Mouse (Mus musculus): Measurements from ENCODE around the gene Hsf5.

Gene Hsf5

DNA sequence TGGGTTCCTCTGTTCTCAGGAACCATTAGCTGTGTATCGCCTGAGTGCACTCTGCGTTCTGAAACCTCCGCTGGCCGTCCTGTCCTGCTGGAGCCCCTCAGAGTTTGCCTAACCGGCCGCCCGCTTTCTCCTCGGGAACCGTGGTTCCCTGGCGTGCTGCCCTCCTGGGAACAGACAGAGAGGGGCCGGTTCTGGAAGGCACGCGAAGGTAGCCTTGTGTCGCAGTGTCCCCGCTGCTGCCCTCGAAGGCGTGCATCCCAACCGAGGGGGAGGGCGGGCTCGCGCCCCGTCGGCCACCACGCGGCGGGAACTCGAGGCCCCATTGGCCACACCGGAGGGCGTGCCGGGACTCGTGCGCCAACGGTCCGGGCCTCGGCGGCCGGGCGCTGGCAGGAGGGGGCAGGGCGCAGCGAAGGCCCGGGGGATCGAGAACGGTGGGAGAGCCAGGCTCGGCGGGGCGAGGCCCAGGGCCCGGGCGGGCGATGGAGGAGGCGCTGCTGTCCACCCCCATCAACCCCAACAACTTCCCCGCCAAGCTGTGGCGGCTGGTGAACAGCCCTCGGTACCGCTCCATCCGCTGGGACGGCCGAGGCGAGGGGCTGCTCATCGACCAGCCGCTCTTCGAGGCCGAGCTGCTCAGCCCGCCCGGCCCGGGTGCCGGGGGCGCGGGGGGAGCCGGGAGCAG lies at the start of gene Hsf5:
Hsf5 (plus strand) TSS at position 375 of the 685 bp plus-strand sequence.
- no peak for DNase-seq (ENCODE audit: low spot score)

DNA sequence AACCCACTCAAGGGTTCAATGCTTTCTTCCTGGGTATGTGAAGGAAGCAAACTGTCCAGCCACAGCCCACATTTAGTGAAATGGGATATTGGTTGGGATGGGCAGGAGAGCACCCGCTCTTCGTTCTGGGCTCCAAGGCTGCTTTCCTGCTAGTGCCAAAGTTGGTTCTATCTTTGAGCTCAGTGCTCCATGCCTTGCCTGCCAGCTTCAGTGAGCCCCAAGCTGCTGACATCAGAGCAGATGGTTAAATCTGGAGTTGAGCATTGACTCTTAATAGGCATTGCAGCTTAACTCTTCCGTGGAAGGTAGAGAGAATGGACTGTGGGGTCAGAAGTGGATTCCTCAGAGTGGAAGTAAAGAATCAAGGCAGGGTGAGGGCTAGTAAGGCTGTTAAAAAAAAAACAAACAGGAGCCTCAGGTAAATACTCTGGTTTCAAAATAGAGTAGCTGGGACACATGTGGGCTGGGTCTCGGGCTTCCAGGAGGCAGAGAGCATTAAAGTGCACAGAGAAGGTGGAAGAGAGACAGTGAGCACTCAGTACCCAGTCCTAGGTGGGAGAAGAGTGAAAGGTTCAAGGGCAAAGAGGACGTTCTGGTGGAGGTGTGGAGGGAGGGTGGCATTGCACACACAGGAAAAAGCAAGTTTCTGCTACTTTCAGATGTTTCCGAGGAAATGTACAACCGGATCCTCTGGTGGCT lies 48.6 kb upstream of the Hsf5 start, which contains the start of gene Sept4:
Sept4 (plus strand) TSS at position 649 of the 699 bp plus-strand sequence.
- no peak for DNase-seq (ENCODE audit: low spot score)

DNA sequence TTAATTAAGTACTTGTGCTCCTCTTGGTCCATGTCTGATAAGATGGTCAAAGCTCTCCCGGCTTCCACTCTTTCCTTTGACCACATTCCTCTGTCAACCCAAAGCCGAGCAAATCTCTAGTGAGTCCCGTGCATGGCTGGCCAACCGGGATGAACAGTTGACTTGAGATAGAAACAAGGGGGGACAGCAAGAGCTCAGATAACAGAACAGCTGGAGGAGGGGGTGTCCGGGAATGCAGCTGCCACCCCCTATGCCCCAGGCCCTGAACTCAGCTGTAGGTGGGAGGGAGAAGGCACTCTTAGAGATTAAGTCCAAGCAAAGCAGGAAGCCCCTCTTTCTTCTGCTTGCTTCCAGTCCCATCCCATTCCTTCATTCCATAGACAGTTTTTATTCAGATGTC lies 46.2 kb upstream of the Hsf5 start:
- DNase-seq (ENCODE audit: low spot score) = no peak

- DNase-seq (ENCODE audit: low spot score) = no peak
Observed at GRCm38 (mm10) chr11:87571361-87571950, 45.5 kb upstream of the Hsf5 start.

DNA sequence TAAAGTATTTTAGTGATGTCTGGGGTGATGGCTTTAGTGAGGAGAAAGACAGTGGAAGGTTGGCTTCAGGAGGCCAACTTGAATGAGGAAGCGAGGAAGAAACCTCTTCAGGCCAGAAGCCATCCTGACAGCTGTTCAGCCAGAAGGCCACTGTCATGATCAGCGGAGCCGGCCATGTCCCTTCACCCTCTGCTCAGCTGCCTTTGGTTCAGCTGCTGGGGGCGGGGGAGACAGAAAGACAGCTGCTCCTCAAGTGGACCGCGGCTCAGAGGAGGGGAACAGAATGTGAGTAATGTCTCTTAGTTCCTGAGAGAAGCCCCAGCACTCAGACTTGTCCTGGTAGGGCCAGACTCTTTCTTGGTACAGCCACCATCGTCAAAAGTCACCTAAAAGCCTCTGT lies 43.2 kb upstream of the Hsf5 start:
- no peak for DNase-seq (ENCODE audit: low spot score)

DNA sequence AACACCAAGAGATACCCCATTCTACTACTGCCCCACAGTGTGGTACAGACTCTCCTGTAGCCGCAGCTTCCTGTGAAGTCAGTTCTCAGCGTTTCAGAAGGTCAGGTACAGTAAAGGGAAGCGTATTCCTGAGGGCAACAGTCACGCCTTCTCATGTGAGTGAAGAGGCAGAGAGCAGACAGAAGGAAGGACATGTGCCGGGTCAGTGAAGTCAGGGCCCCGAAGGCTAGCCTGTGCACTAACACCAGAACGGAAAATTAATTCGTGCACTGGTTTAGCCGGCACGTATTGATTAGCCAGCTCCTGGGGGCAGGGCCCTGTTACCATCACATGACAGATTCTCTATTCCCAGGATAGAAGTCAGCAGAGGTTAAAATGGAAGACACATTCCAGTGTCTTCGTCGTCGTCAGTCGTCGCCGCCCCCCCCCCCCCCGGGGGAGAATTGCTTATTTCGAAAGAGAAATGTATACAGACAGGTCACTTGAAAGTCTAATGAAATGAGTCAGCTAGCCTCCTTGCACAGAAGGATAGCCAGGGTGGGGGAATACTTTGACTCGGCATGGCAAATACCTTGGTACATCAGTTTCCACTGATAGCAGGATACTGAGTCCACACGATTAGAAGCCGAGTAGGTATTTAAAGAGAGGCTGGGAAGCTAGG lies 42.3 kb upstream of the Hsf5 start:
- no peak for DNase-seq (ENCODE audit: low spot score)

GRCm38 (mm10) chr11:87577601-87578248 lies 39.2 kb upstream of the Hsf5 start:
- DNase-seq (ENCODE audit: low spot score) = no peak

DNA sequence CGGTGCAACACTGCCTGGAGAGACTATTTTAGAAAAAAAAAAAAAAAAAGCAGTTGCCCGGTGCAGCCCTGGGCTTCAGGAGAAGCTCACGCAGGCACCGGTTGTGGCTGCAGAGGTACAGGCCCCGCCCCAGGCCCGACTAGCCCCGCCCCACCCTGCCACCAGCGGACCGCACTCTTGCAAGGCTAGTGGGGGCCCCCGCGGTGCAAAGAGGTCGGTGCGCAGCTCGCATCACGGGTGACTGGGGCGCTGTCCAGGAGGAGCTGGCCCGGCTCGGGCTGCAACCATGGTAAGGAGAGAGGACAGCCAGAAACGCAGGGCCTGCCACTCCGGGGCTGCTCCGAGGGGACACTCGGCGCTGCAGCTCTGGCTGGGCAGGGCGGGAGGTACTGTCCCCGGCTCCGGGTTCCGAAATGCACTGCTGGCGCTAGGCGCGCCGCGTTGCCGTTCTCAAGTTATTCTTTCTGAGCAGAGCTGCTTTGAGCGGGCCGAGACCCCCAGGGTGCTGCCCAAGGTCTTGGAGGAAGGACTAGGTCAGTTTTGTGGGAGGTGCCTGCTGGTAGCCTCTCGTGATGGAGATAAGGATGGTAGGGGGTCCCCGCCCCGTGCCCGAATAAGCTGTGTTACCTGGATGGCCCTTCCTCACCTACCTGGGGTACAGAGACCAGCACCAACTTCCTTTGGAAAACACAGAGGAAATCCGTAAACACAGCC lies 38.6 kb upstream of the Hsf5 start:
- peak; percentile 68 for DNase-seq (ENCODE audit: low spot score)

DNA sequence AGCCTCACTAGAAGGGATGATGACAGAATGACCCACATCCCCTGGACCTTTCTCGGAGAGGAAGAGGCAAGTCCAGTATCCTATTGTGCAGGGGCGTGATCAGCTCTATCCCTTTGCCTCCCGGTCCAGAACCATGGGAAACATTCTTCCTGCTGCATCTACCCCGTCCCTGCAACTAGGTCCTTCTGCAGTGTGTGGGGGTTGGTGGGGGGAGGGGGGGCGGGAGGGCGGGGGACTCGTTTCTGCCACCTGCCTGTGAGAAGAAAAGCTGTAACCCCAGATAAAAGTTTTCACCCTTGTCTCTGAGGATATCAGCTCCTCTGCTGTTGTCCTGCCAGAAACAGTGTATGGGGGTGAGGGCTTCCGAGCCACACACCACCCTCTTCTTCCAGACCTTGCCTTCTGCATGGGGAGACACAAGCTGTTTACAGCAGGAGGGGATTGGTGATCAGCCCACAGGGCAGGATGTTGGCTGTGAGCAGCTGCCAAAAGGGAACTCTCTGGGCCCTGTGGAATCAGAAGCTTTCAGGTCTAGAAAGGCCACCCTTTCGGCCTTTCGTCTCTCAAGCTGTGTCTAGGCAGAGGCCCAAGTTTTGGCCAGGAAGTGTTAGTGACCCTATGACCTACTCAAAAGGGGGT lies 37.9 kb upstream of the Hsf5 start:
- no peak for DNase-seq (ENCODE audit: low spot score)

DNA sequence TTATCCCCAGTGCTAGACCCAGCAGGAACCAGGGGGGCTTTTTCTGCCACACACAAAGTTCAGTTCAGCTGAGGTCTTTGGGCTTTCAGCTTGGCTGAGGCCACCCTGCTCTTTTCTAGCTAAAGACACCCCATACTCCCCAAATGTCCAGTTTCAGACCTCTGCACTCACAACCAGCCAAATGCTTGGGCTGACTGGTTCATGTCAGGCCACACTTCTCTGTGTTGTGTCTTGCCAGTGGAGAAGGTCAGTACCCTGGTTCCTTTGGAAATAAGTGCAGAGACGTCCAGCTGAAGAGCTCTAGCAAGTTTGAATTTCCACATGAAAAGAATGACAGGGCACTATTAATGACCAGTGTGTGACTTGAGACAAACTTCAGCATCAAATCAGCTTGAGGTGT lies 37.3 kb upstream of the Hsf5 start:
- no peak for DNase-seq (ENCODE audit: low spot score)

DNA sequence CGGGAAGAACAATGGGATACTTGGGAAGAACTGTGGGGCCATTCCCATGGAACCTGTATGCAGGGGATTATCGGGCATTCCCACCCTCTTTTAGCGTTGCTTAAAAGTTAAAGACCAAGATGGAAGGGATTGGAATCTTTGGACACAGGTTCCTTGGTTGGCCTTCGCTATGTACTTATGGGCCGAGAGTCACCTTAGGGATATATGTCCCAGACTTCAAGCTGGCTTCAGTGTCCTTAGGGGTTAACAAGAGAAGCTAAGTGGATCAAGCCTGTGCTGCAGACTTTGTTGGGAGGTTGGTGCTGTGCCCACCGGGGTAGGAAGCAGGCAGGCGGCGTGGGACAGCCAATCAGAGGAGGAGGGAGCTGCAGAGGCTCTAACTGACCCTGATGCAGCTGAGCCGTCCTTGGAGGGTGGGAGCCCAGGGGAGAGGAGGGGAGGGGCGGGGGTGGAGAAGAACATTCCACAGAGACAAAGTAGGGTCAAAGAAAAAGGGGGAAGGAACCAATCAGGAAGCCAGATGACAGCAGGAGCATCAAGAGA lies 36.4 kb upstream of the Hsf5 start:
- peak; percentile 52 for DNase-seq (ENCODE audit: low spot score)

DNA sequence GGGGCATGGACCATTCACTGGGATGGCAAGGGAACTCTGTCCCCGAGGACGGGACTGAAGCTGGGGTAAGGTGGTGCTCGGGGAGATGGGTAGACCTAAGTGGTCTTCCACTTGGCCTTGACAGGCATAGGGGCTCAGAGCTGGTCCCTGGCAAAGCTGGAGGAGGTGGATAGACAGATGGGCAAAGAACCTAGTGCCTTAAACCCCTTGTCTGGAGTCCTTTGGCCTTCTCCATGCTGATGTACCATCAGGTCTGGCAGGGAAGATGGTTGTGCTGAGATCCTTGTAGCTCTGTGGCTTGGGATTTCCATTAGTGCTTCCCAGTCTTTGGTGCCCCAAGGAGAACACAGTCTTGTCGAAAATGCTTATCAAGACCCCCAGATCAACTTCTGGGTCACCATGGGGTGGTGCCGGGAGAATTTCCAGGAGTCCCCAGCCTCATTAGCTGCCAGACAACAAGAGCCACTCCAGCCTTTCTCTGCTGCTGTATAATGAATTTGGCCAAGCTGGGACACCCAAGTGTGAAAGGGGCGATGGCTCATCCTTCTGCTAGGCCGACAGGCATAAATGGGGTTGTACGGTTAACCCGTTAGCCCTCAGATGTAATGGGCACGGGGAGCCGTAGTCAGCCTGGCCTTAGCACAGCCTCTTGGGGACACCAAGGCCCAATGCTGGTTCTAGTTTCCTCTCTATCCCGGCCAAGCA lies 35.7 kb upstream of the Hsf5 start:
- DNase-seq (ENCODE audit: low spot score) = no peak

DNA sequence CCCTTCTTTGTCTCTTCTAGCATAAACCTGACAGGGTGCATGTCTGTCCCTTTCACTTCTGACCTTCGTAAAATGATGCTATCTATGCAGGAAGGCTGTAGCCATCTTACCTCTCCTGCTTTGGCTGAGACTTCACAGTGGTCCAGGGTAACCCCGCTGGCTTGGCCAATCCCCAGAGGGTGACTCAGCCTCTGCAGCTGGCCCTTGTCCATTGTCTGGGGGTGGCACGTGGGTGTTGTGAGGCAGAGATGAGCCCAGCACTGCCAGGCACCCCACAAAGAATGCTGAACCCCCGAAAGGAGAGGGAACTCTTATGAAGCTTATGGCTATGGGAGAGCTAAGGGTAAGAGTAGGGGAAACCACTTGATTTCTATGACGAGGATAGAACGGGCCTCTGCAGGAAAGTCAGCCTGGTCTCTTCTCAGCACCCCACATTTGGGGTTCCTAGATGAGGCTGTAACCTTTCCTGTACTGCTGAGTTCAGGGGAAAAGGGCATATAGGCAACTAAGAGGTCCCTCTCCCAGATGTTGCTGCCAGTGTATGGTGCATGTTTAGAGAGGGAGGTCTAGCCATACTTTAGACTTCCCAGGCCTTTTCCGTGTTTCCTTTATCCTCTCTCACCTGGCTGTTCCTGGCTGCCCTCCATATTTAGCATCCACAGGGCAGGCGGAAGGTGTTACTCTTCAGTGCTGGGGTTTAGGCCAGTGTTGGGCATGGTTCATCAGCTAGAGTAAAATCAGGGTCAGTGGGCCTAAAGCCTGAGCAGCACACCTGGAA lies 34.8 kb upstream of the Hsf5 start:
- no peak for DNase-seq (ENCODE audit: low spot score)

GRCm38 (mm10) chr11:87583291-87584034 lies 33.5 kb upstream of the Hsf5 start:
- no peak for DNase-seq (ENCODE audit: low spot score)

DNA sequence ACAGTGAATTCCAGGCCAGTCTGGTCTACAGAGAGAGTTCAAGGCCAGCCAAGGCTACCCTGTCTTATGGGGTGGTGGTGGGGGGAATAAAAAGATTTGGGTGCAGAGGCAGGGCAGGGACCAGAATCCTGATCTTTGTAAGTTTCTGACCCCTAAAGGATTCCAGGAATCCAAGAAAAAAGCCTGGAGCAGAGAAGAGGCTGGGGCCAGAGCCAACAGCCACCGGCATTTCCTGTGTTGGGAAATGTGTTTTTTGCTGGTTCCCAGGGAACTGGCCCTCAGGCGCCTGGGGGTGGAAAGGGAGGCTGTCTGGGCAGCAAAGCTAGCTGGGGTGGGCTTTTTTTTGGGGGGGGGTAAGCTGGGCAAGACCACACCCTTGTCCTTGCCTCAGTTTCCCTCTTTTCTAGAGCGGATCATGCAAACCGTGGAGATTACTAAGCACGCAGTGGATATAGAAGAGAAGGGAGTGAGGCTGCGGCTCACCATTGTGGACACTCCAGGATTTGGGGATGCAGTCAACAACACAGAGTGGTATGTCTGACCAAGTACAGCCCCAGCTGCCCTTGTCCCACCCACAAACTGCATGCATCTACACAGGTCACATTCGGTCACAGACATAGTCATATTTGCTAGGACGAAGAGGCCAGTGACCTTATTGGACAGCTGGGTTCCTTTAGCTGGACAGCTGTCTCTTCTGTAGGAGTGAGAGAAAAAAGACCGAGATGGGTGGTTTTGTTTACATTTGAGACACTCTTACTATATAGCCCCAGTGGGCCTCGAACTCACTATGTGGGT lies 32.1 kb upstream of the Hsf5 start:
- peak; percentile 22 for DNase-seq (ENCODE audit: low spot score)

DNA sequence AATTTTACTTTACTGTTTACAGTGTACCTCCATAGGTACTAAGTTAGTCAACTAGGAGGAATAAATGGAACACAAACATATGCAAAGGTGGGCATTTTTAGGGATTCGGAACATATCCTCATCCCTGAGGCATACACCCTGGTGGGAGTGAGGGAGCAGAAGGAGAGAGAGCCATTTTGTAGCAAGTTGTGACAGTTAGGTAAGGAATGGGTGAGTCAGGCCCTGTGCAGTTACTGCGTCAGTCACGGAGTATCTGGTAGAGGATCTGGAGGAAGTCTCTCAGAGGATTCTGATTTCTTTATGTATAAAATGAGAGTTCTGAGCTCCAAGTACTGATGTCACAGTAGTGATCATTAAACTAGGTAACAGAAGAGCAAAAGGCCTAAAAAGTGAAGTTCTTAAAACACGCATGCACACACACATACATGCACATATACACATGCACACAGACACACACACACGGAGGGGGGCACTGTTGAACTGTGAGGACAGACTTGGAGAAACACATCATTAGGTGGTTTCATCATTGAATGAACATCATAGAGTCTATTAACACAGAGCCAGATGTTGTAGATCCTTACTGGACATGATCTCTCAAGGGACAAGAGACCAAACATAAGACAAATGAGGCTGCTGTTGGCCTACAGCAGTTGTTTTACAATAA lies 29.6 kb upstream of the Hsf5 start:
- DNase-seq (ENCODE audit: low spot score) = no peak

GRCm38 (mm10) chr11:87589605-87590004 lies 27.4 kb upstream of the Hsf5 start:
- DNase-seq (ENCODE audit: low spot score) = no peak
